17 mouse cellular contexts compared by ENCODE assay signal in genomic region chr13:110034885-110035284, GRCm38 (mm10).
"Had no signal": no experiment of that assay in that cellular context is flagged by ENCODE, and none has a peak within 500 bp of the region (broad histone marks: within the 10 kb centered on the region; RNA-seq: fewer than 3 reads in every experiment).

No protein-coding gene starts in this region.

- H3K9ac ChIP-seq: liver, embryonic 12.5 days; liver, embryonic 14.5 days; lung, embryonic 14.5 days; neural tube, embryonic 13.5 days; stomach, embryonic 15.5 days had no signal

- H3K27ac ChIP-seq: liver, embryonic 12.5 days; liver, embryonic 14.5 days; midbrain, embryonic 10.5 days; neural tube, embryonic 13.5 days; stomach, embryonic 15.5 days; stomach, postnatal 0 days had no signal

- H3K4me3 ChIP-seq: liver, embryonic 12.5 days; midbrain, embryonic 10.5 days; myocyte; neural tube, embryonic 13.5 days; stomach, embryonic 15.5 days had no signal

- DNase-seq: lung, adult 18-20 months; lung, embryonic 14.5 days; lung, postnatal 10 days; lung, postnatal 4 days; midbrain, embryonic 14.5 days; right cerebral cortex, postnatal 25 days; thymus, adult 2 months; thymus, postnatal 25 days; thymus, postnatal 4 days had no signal

- H3K27me3 ChIP-seq: neural tube, embryonic 13.5 days; stomach, embryonic 15.5 days had no signal

- H3K36me3 ChIP-seq: liver, embryonic 12.5 days; midbrain, embryonic 10.5 days; neural tube, embryonic 13.5 days; stomach, embryonic 15.5 days had no signal

- ATAC-seq: liver, embryonic 12.5 days; midbrain, embryonic 16.5 days had no signal

- H3K9me3 ChIP-seq: liver, embryonic 12.5 days; midbrain, embryonic 10.5 days; neural tube, embryonic 13.5 days; stomach, embryonic 15.5 days had no signal

- H3K4me2 ChIP-seq: liver, embryonic 12.5 days; lung, embryonic 14.5 days; neural tube, embryonic 13.5 days; stomach, embryonic 15.5 days had no signal

- H3K4me1 ChIP-seq: liver, embryonic 12.5 days; midbrain, embryonic 10.5 days; stomach, embryonic 15.5 days had no signal
